Mouse (Mus musculus): Measurements from ENCODE around the gene Tpp2.

DNA sequence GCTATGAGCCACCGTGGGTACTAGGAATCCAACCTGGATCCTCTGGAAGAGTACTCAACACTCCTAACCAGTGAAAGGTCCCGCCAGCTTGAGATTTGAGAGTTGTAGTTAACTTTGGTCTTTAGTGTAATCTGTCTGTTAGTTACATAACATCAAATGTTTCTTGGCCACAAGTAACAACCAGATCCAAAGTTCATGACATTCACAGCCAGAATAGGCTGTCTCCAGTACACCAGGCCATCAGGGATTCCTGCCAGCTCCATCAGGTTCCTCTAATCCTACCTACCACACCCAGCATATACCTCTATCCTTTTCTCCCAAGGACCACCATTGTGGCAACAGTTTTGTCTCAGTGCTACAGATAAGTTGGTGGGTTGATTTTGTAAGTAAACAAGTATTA lies 82.1 kb downstream of the Tpp2 start:
- TF ChIP-seq POLR2A (IDR thresholded peaks at IDR 0.05; ENCODE audit: control insufficient read depth, low read depth, low read length): no peak
- TF ChIP-seq CTCF (IDR thresholded peaks at IDR 0.05; ENCODE audit: control insufficient read depth, insufficient read depth, insufficient replicate concordance, low read depth, low read length): no peak
